Mouse (Mus musculus) forebrain, embryonic 15.5 days (tissue): ENCODE results near the gene Zfp598. TPM values are rescaled to one million over a fixed set of nuclear protein-coding genes. Genes with fewer than 3 reads are reported as not detected.
A peak's percentile ranks its signal among the peaks of the same experiment; 100 is the strongest.

ENCODE experiments used
- ATAC-seq: fragments of 200-750 bp; cut with Nextera tagmentation; replicated peaks from 2 replicates; pipeline ENCODE4 v1.8.0; 2017; ENCODE audit warnings: mild to moderate bottlenecking, moderate TSS enrichment, moderate library complexity
- H3K27ac ChIP-seq: fragments of 300-500 bp; sonication (generic); replicated peaks from 2 replicates; pipeline ENCODE4 v1.5.1; 2015; ENCODE audit warnings: mild to moderate bottlenecking, inconsistent platforms
- H3K27me3 ChIP-seq: fragments of 300-500 bp; sonication (generic); 2 replicates; pipeline ENCODE4 v1.6.1; 2015; ENCODE audit warnings: inconsistent platforms
- H3K36me3 ChIP-seq: fragments of 300-500 bp; sonication (generic); 2 replicates; pipeline ENCODE4 v1.6.1; 2015; ENCODE audit warnings: mild to moderate bottlenecking, inconsistent platforms
- H3K4me1 ChIP-seq: fragments of 300-500 bp; sonication (generic); 2 replicates; pipeline ENCODE4 v1.6.1; 2015; ENCODE audit warnings: inconsistent platforms
- H3K4me2 ChIP-seq: fragments of 300-500 bp; sonication (generic); replicated peaks from 2 replicates; pipeline ENCODE4 v1.6.1; 2015; ENCODE audit warnings: mild to moderate bottlenecking, inconsistent platforms
- H3K4me3 ChIP-seq: fragments of 300-500 bp; sonication (generic); 2 replicates; pipeline ENCODE4 v1.5.1; 2015; ENCODE audit warnings: mild to moderate bottlenecking, inconsistent platforms
- H3K9ac ChIP-seq: fragments of 300-500 bp; sonication (generic); replicated peaks from 2 replicates; pipeline ENCODE4 v1.6.1; 2015; ENCODE audit warnings: mild to moderate bottlenecking, inconsistent platforms
- H3K9me3 ChIP-seq: fragments of 300-500 bp; sonication (generic); 2 replicates; pipeline ENCODE4 v1.6.1; 2016; ENCODE audit warnings: inconsistent platforms
- WGBS: fragments of 180-500 bp; shearing (Covaris S2); methylation state at CpG from one replicate; pipeline ENCODE4 v1.1.7; 2015; ENCODE audit warnings: mixed read lengths; 5-methylcytosine and 5-hydroxymethylcytosine counted together
- polyA plus RNA-seq: library from polyadenylated mRNA; unstranded; fragments of >200 nt; fragmentation: Nextera tagmentation; extraction: Ambion mirVana; gene quantifications from 2 replicates; pipeline ENCODE4 v1.2.1, GENCODE M21; 2015

Zfp598 gene
- polyA plus RNA-seq, 1 experiment from 2014 or later = 19.1 TPM

GRCm38 (mm10) chr17:24638840-24639239 lies 30.6 kb upstream of the Zfp598 start:
- Histone ChIP-seq H3K36me3 (no peaks in the 10 kb centered on the region), H3K4me1 (no peaks in the 10 kb centered on the region), H3K4me3 (no peak overlapping the region), H3K9me3 (no peaks in the 10 kb centered on the region), H3K27ac (no peak overlapping the region), H3K9ac (no peak overlapping the region), H3K27me3 (no peaks in the 10 kb centered on the region), H3K4me2 (no peak overlapping the region)
- 68% methylated on average over 9 of the region's 9 CpGs for WGBS
- ATAC-seq = no peak

GRCm38 (mm10) chr17:24639571-24639988 lies 29.9 kb upstream of the Zfp598 start:
- Histone ChIP-seq H3K9ac (no peak overlapping the region), H3K27me3 (no peaks in the 10 kb centered on the region), H3K36me3 (no peaks in the 10 kb centered on the region), H3K4me2 (no peak overlapping the region), H3K27ac (no peak overlapping the region), H3K4me3 (no peak overlapping the region), H3K4me1 (no peaks in the 10 kb centered on the region), H3K9me3 (no peaks in the 10 kb centered on the region)
- no peak for ATAC-seq
- WGBS = 84% methylated on average over 5 of the region's 5 CpGs

- Histone ChIP-seq H3K27ac (no peak overlapping the region), H3K9me3 (no peaks in the 10 kb centered on the region), H3K9ac (no peak overlapping the region), H3K36me3 (no peaks in the 10 kb centered on the region), H3K4me2 (no peak overlapping the region), H3K4me3 (no peak overlapping the region), H3K4me1 (no peaks in the 10 kb centered on the region), H3K27me3 (no peaks in the 10 kb centered on the region)
- ATAC-seq = no peak
- WGBS = 87% methylated on average over 7 of the region's 7 CpGs
Observed at GRCm38 (mm10) chr17:24640119-24640518, 29.4 kb upstream of the Zfp598 start.

GRCm38 (mm10) chr17:24640581-24640980 lies 28.9 kb upstream of the Zfp598 start:
- H3K27me3 ChIP-seq = no peaks in the 10 kb centered on the region
- no peaks in the 10 kb centered on the region for H3K9me3 ChIP-seq
- no peak overlapping the region for H3K27ac ChIP-seq
- no peak for ATAC-seq
- H3K4me2 ChIP-seq = no peak overlapping the region
- H3K4me3 ChIP-seq = no peak overlapping the region
- no peak overlapping the region for H3K9ac ChIP-seq
- no peaks in the 10 kb centered on the region for H3K36me3 ChIP-seq
- H3K4me1 ChIP-seq = no peaks in the 10 kb centered on the region
- 95% methylated on average over 15 of the region's 15 CpGs for WGBS

GRCm38 (mm10) chr17:24641944-24642343 lies 27.5 kb upstream of the Zfp598 start:
- Histone ChIP-seq H3K4me3 (no peak overlapping the region), H3K4me1 (no peaks in the 10 kb centered on the region), H3K9me3 (no peaks in the 10 kb centered on the region), H3K27me3 (no peaks in the 10 kb centered on the region), H3K4me2 (no peak overlapping the region), H3K36me3 (no peaks in the 10 kb centered on the region), H3K27ac (no peak overlapping the region), H3K9ac (no peak overlapping the region)
- WGBS = 88% methylated on average over 14 of the region's 14 CpGs
- no peak for ATAC-seq

GRCm38 (mm10) chr17:24642791-24643343 lies 26.6 kb upstream of the Zfp598 start:
- no peak overlapping the region for H3K9ac ChIP-seq

GRCm38 (mm10) chr17:24644030-24644715 lies 25.3 kb upstream of the Zfp598 start:
- 61% methylated on average over 7 of the region's 7 CpGs for WGBS
- Histone ChIP-seq H3K27ac (no peak overlapping the region; the same call in 1 of the 2 replicates), H3K4me1 (no peaks in the 10 kb centered on the region), H3K9me3 (no peaks in the 10 kb centered on the region), H3K36me3 (no peaks in the 10 kb centered on the region), H3K27me3 (no peaks in the 10 kb centered on the region), H3K4me3 (no peak overlapping the region), H3K9ac (no peak overlapping the region), H3K4me2 (no peak overlapping the region)
- ATAC-seq = no peak

More at GRCm38 (mm10) chr17:24642791-24643343, 26.6 kb upstream of the Zfp598 start:
- no peak for ATAC-seq
- no peak overlapping the region for H3K4me2 ChIP-seq
- WGBS = 85% methylated on average over 6 of the region's 6 CpGs
- no peaks in the 10 kb centered on the region for H3K4me1 ChIP-seq
- H3K4me3 ChIP-seq = no peak overlapping the region
- no peaks in the 10 kb centered on the region for H3K9me3 ChIP-seq
- H3K27ac ChIP-seq = no peak overlapping the region
- no peaks in the 10 kb centered on the region for H3K36me3 ChIP-seq
- no peaks in the 10 kb centered on the region for H3K27me3 ChIP-seq

GRCm38 (mm10) chr17:24644875-24645721 lies 24.4 kb upstream of the Zfp598 start:
- no peaks in the 10 kb centered on the region for H3K9me3 ChIP-seq
- no peak for ATAC-seq
- H3K27me3 ChIP-seq = no peaks in the 10 kb centered on the region
- no peak overlapping the region; the same call in 1 of the 2 replicates for H3K27ac ChIP-seq
- H3K4me1 ChIP-seq = peaks cover 6% of the 10 kb centered on the region
- whole genome bisulfite sequencing = 81% methylated on average over 9 of the region's 9 CpGs
- no peak overlapping the region for H3K4me2 ChIP-seq
- no peak overlapping the region for H3K9ac ChIP-seq
- no peak overlapping the region for H3K4me3 ChIP-seq
- no peaks in the 10 kb centered on the region for H3K36me3 ChIP-seq

GRCm38 (mm10) chr17:24645916-24646315 lies 23.6 kb upstream of the Zfp598 start:
- H3K9ac ChIP-seq = no peak overlapping the region
- ATAC-seq = no peak
- H3K4me1 ChIP-seq = peaks cover 10% of the 10 kb centered on the region
- H3K4me2 ChIP-seq = no peak overlapping the region
- no peaks in the 10 kb centered on the region for H3K36me3 ChIP-seq
- H3K27me3 ChIP-seq = 0 out of 2 replicates have a peak, but pooled peaks cover 5% of the 10 kb centered on the region
- no peak overlapping the region for H3K4me3 ChIP-seq
- 85% methylated on average over 3 of the region's 3 CpGs for WGBS
- no peak overlapping the region for H3K27ac ChIP-seq
- no peaks in the 10 kb centered on the region for H3K9me3 ChIP-seq

- H3K27me3 ChIP-seq = 0 out of 2 replicates have a peak, but pooled peaks cover 5% of the 10 kb centered on the region
- H3K4me2 ChIP-seq = no peak overlapping the region
- WGBS = 89% methylated on average over 4 of the region's 4 CpGs
- H3K9me3 ChIP-seq = no peaks in the 10 kb centered on the region
- peaks cover 10% of the 10 kb centered on the region for H3K4me1 ChIP-seq
- no peak overlapping the region for H3K9ac ChIP-seq
- ATAC-seq = no peak
- H3K27ac ChIP-seq = no peak overlapping the region
- no peak overlapping the region for H3K4me3 ChIP-seq
- no peaks in the 10 kb centered on the region for H3K36me3 ChIP-seq
Observed at GRCm38 (mm10) chr17:24646381-24646780, 23.1 kb upstream of the Zfp598 start.

GRCm38 (mm10) chr17:24647493-24647892 lies 22.0 kb upstream of the Zfp598 start:
- 83% methylated on average over 11 of the region's 11 CpGs for WGBS
- H3K27ac ChIP-seq = no peak overlapping the region
- H3K4me2 ChIP-seq = no peak overlapping the region
- no peak for ATAC-seq
- no peaks in the 10 kb centered on the region for H3K9me3 ChIP-seq
- 0 out of 2 replicates have a peak overlapping the region, but pooled peaks have one; percentile 22 for H3K9ac ChIP-seq
- H3K4me3 ChIP-seq = no peak overlapping the region
- H3K36me3 ChIP-seq = no peaks in the 10 kb centered on the region
- peaks cover 10% of the 10 kb centered on the region for H3K4me1 ChIP-seq
- 0 out of 2 replicates have a peak, but pooled peaks cover 9% of the 10 kb centered on the region for H3K27me3 ChIP-seq
